In the genomic region with DNA sequence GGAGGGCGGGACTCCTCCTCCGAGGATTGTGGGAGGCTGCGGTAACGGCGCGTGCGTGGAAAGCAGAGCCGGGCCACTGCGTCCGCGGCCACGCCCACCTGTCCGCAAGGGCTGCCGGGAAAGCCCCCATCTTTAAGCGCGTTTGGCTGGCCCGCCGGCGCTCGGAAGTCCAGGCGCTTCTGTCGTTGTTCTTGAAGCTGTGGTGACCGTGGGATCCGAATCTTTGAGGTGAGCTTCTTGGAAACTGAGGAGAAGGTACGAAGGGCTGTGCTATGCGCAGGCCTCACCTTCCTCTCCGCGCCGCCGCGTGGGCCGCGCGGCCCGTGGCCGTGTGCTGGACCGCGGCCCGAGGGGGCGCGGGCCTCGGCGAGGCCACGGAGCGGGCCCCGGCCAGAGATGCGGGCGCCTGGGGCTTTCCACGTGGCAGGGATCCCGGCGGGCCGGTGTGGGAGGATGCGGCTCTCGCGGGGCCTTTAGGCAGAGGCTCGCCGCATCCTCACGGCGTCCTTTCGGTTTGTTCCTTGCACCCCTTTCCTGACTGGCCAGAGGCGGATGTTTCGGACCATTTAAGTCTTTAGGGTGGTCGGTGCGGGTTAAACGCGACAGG, we compare ENCODE assay signal across 8 mouse cellular contexts. TPM values are rescaled to one million over a fixed set of nuclear protein-coding genes. Genes with fewer than 3 reads are reported as not detected.
DNase-seq lines count a peak whose midpoint lies in the region; ATAC-seq and TF ChIP-seq lines count a peak whose summit lies in the region.

Ssb (plus strand) TSS at position 78 of the 607 bp plus-strand sequence.

- peak within 1 kb of the TSS; percentile 98 for H3ac ChIP-seq in C2C12 (ENCODE audit: control insufficient read depth, insufficient read length, low read depth)

- peak within 1 kb of the TSS; percentile 80 for H3K4me2 ChIP-seq in heart, embryonic 13.5 days
- peak within 1 kb of the TSS; percentile 76 for H3K4me2 ChIP-seq in liver, embryonic 12.5 days
- peak within 1 kb of the TSS; percentile 71 for H3K4me2 ChIP-seq in stomach, embryonic 15.5 days

- peaks cover 45% of the 10 kb centered on the region for H3K79me3 ChIP-seq in C2C12 (ENCODE audit: low read depth)

- TF ChIP-seq CTCF in C2C12 (IDR thresholded peaks at IDR 0.05; ENCODE audit: control insufficient read depth, insufficient read depth, insufficient read length), result no peak
- no peak for TF ChIP-seq CTCF in brain, embryonic 14.5 days (IDR thresholded peaks at IDR 0.05; ENCODE audit: borderline replicate concordance, extremely low read depth, insufficient read depth, insufficient read length)

- peak; percentile 85; the same call in 1 of the 2 replicates for TF ChIP-seq POLR2A in brain, embryonic 14.5 days (IDR thresholded peaks at IDR 0.05; ENCODE audit: borderline replicate concordance, extremely low read depth, insufficient read depth, insufficient read length, poor library complexity, severe bottlenecking)

- H3K36me3 ChIP-seq in C2C12 (ENCODE audit: control insufficient read depth, insufficient read depth), result peaks cover 39% of the 10 kb centered on the region
- peaks cover 30% of the 10 kb centered on the region for H3K36me3 ChIP-seq in erythroblast, embryonic 14.5 days (ENCODE audit: control insufficient read depth)
- peaks cover 24% of the 10 kb centered on the region for H3K36me3 ChIP-seq in heart, embryonic 13.5 days
- peaks cover 25% of the 10 kb centered on the region for H3K36me3 ChIP-seq in liver, embryonic 12.5 days
- H3K36me3 ChIP-seq in stomach, embryonic 15.5 days, result peaks cover 3% of the 10 kb centered on the region; the same call in 1 of the 2 replicates

- no peaks in the 10 kb centered on the region for H3K27me3 ChIP-seq in C2C12 (ENCODE audit: control insufficient read depth, insufficient read depth, insufficient read length)
- no peaks in the 10 kb centered on the region for H3K27me3 ChIP-seq in erythroblast, embryonic 14.5 days (ENCODE audit: control insufficient read depth)
- no peaks in the 10 kb centered on the region for H3K27me3 ChIP-seq in heart, embryonic 13.5 days (replicated peaks)
- H3K27me3 ChIP-seq in liver, embryonic 12.5 days (replicated peaks), result no peaks in the 10 kb centered on the region
- H3K27me3 ChIP-seq in stomach, embryonic 15.5 days (replicated peaks), result no peaks in the 10 kb centered on the region

- DNase-seq in brain, embryonic 14.5 days (ENCODE audit: low read depth), result peak; percentile 98
- DNase-seq in kidney, postnatal 10 days, result peak; percentile 98
- DNase-seq in natural killer cell, adult 2 months (ENCODE audit: low spot score in 2 of 2), result peak; percentile 86 to 92

- peaks cover 34% of the 10 kb centered on the region for H3K4me1 ChIP-seq in erythroblast, embryonic 14.5 days (ENCODE audit: control insufficient read depth)
- peaks cover 27% of the 10 kb centered on the region for H3K4me1 ChIP-seq in heart, embryonic 13.5 days
- H3K4me1 ChIP-seq in liver, embryonic 12.5 days, result peaks cover 32% of the 10 kb centered on the region
- no peaks in the 10 kb centered on the region for H3K4me1 ChIP-seq in stomach, embryonic 15.5 days

- H3K79me2 ChIP-seq in C2C12 (ENCODE audit: control insufficient read depth, insufficient read depth), result peaks cover 53% of the 10 kb centered on the region

- peak; percentile 90 for ATAC-seq in heart, embryonic 13.5 days (ENCODE audit: extremely low read depth, insufficient number of reproducible peaks, low FRiP score, low TSS enrichment)
- ATAC-seq in liver, embryonic 12.5 days, result peak; percentile 95
- peak; percentile 93 for ATAC-seq in stomach, embryonic 15.5 days (ENCODE audit: insufficient read depth, low FRiP score, low read depth)

- no peaks in the 10 kb centered on the region for H3K9me3 ChIP-seq in erythroblast, embryonic 14.5 days (ENCODE audit: control insufficient read depth, low read length)
- no peaks in the 10 kb centered on the region for H3K9me3 ChIP-seq in heart, embryonic 13.5 days
- no peaks in the 10 kb centered on the region for H3K9me3 ChIP-seq in liver, embryonic 12.5 days (replicated peaks)
- H3K9me3 ChIP-seq in stomach, embryonic 15.5 days, result no peaks in the 10 kb centered on the region

- H3K9ac ChIP-seq in heart, embryonic 13.5 days, result peak within 1 kb of the TSS; percentile 100
- peak within 1 kb of the TSS; percentile 99 for H3K9ac ChIP-seq in liver, embryonic 12.5 days
- peak within 1 kb of the TSS; percentile 100 for H3K9ac ChIP-seq in stomach, embryonic 15.5 days

- H3K4me3 ChIP-seq in C2C12 (ENCODE audit: insufficient read depth, poor library complexity, severe bottlenecking), result peak within 1 kb of the TSS; percentile 98
- H3K4me3 ChIP-seq in erythroblast, embryonic 14.5 days (replicated peaks), result peak within 1 kb of the TSS; percentile 97
- peak within 1 kb of the TSS; percentile 100 for H3K4me3 ChIP-seq in heart, embryonic 13.5 days
- peak within 1 kb of the TSS; percentile 100 for H3K4me3 ChIP-seq in liver, embryonic 12.5 days
- peak within 1 kb of the TSS; percentile 100 for H3K4me3 ChIP-seq in stomach, embryonic 15.5 days (replicated peaks)

- under 1% methylated on average over 54 of the region's 66 CpGs for WGBS in heart, embryonic 13.5 days
- WGBS in liver, embryonic 12.5 days (ENCODE audit: insufficient replicate concordance), result under 1% methylated on average over 66 of the region's 66 CpGs
- WGBS in stomach, embryonic 15.5 days, result under 1% methylated on average over 66 of the region's 66 CpGs

- H3K27ac ChIP-seq in heart, embryonic 13.5 days (replicated peaks), result peak within 1 kb of the TSS; percentile 92
- H3K27ac ChIP-seq in liver, embryonic 12.5 days, result peak within 1 kb of the TSS; percentile 92
- H3K27ac ChIP-seq in stomach, embryonic 15.5 days, result peak within 1 kb of the TSS; percentile 93

TF ChIP-seq in C2C12, 6 proteins besides CTCF, POLR2A, EP300 and RAD21:
- TF ChIP-seq MAX (IDR thresholded peaks at IDR 0.05) (peak; percentile 62), FOSL1 (IDR thresholded peaks at IDR 0.05; ENCODE audit: insufficient read depth, low read length, poor library complexity, severe bottlenecking) (no peak)

RNA-seq across cellular contexts. Expression of gene Ssb, which starts in this region (rescaled TPM):
- 44.7 TPM for polyA plus RNA-seq in C2C12 (2012; fragmentation: generic; extraction: Trizol)
- polyA plus RNA-seq in brain, embryonic 14.5 days (2012; rRNA removed), result 119 and 122 TPM in 2 replicates
- polyA plus RNA-seq in erythroblast, embryonic 14.5 days (2012), result 1.2 and 1.5 TPM in 2 replicates
- 193 and 222 TPM in 2 replicates for polyA plus RNA-seq in heart, embryonic 13.5 days (2015; fragmentation: Nextera tagmentation; extraction: Ambion mirVana)
- 219 and 226 TPM in 2 replicates for polyA plus RNA-seq in liver, embryonic 12.5 days (2016; fragmentation: Nextera tagmentation; extraction: Ambion mirVana)
- 309 and 316 TPM in 2 replicates for polyA plus RNA-seq in stomach, embryonic 15.5 days (2015; fragmentation: Nextera tagmentation; extraction: Ambion mirVana)

Comparison
In these comparisons a context has a peak if more than half of its experiments do, and no peak if none do; other contexts are left out.
1. Peak in every context shown above with its lines: DNase-seq, ATAC-seq, H3K4me3 ChIP-seq and H3K27ac ChIP-seq.
2. RNA of gene Ssb (polyA plus RNA-seq): 309 to 316 TPM in stomach, embryonic 15.5 days, 219 to 226 TPM in liver, embryonic 12.5 days, 193 to 222 TPM in heart, embryonic 13.5 days, 119 to 122 TPM in brain, embryonic 14.5 days and 44.7 TPM in C2C12 (single experiment); 1.2 to 1.5 TPM in erythroblast, embryonic 14.5 days; every median in the first group is over 10 times any median in the second.